Mouse (Mus musculus): ENCODE measurements at regions not wholly inside any gene's neighbourhood (a gene's known extent, or its start where the extent isn't known, plus 50 kb on each side); places are given as distances from the start of the nearest gene placed in this dataset.

DNA sequence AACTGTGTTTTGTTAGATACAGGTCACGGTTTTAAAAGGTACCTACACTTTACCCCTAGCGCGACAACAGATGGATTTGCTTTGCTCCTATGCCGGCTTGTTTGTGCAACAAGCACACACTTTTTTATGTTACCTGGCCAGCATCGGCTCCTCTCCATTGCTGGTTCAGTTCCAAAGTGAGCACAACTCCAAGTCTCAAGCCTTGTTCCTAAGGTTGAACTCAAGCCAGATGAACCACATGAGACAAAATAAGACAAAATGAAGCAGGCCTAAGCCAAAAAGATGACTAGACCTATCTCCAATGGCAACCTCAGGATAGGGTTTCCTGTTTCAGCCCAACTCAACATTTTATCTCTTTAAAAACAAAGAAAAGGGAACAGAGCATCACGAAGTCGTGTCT, 108.5 kb upstream of the N6amt1 start:
- TF ChIP-seq CTCF (IDR thresholded peaks at IDR 0.05; ENCODE audit: low read depth) = no peak
- no peak for TF ChIP-seq EP300 (IDR thresholded peaks at IDR 0.05; ENCODE audit: low read depth)

Data from liver, embryonic 14.5 days (tissue).